Mouse (Mus musculus) c-Kit-positive CD71-positive TER-119-positive erythroid progenitor cells, embryonic 14.5 days (primary cell): ENCODE measurements at regions not wholly inside any gene's neighbourhood (a gene's known extent, or its start where the extent isn't known, plus 50 kb on each side); places are given as distances from the start of the nearest gene placed in this dataset.
A peak's percentile ranks its signal among the peaks of the same experiment; 100 is the strongest.

Experiments used
- DNase-seq: peaks from one replicate; pipeline ENCODE4 v3.0.0-alpha.2; 2013; ENCODE audit warnings: low spot score

- no peak for DNase-seq
Measured at GRCm38 (mm10) chr8:98066214-98066613, 1350.1 kb downstream of the Cdh8 start.

DNA sequence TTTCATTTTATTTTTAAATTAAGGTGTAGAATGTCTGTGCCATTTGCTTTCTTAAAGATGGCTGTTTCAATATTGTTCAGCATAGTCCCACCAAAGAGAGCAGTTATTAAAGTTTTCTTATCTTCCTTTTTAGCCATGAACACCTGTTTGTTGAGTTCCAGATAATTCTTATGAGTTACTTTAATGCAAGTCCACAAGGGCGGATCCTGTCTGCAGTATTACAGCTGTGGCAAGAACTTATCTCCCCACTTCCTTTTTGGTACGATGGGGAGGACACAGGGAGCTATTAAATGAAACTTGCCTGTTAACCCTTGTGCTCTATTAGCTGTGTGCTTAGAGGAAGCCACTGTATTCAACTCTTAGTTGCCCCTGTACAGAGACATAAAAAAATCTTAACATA lies 1350.9 kb downstream of the Cdh8 start:
- DNase-seq = peak; percentile 37

GRCm38 (mm10) chr8:98061778-98062177 lies 1354.5 kb downstream of the Cdh8 start:
- no peak for DNase-seq

GRCm38 (mm10) chr8:98053651-98054050 lies 1362.6 kb downstream of the Cdh8 start:
- DNase-seq = no peak

GRCm38 (mm10) chr8:98016540-98016939 lies 1399.7 kb downstream of the Cdh8 start:
- peak; percentile 13 for DNase-seq
